Mouse (Mus musculus): ENCODE measurements around the gene Anxa4.
A peak's percentile ranks its signal among the peaks of the same experiment; 100 is the strongest.

DNA sequence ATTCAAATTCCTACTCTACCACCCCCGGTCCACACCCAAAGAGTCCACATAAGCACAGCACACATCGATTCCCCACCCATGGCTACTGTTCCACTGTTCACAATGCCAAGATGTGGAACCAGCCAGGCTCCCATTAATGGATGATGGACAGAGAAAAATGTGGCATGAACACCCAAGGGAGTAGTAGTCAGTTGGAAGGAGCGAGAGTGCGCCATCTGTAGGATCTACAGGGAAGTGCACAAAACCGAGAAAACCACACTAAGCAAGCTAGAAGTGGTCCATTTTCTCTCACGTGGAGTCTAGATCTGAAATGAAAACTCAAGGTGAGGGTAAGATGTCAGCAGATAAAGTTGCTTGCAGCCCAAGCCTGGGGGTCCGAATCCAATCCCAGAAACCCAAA is 27.3 kb upstream of the Anxa4 start:
- TF ChIP-seq CTCF (IDR thresholded peaks at IDR 0.05; ENCODE audit: borderline replicate concordance, insufficient read depth, low read depth, low read length), result peak; percentile 54
- TF ChIP-seq POLR2A (IDR thresholded peaks at IDR 0.05; ENCODE audit: borderline replicate concordance, insufficient read depth, low read length), result no peak

Data from cerebellum, adult 2 months (tissue).